Mouse (Mus musculus): ENCODE measurements around the gene Fam208b.

The Fam208b gene

GRCm38 (mm10) chr13:3610795-3611438 is at the start of gene Fam208b:
Fam208b (minus strand) TSS chr13:3611108.
- DNase-seq = peak; percentile 99

GRCm38 (mm10) chr13:3659163-3660160 is 48.6 kb upstream of the Fam208b start:
- peak; percentile 35 to 62 for DNase-seq

GRCm38 (mm10) chr13:3654432-3654831 is 43.5 kb upstream of the Fam208b start:
- DNase-seq = no peak

- DNase-seq = peak; percentile 56 to 74
Measured at GRCm38 (mm10) chr13:3650569-3650968, 39.7 kb upstream of the Fam208b start.

GRCm38 (mm10) chr13:3646566-3646965 is 35.7 kb upstream of the Fam208b start:
- DNase-seq = peak; percentile 74 to 76

GRCm38 (mm10) chr13:3645919-3646318 is 35.0 kb upstream of the Fam208b start:
- DNase-seq = peak; percentile 60 to 82

GRCm38 (mm10) chr13:3644871-3645270 is 34.0 kb upstream of the Fam208b start:
- no peak for DNase-seq

GRCm38 (mm10) chr13:3642538-3642937 is 31.6 kb upstream of the Fam208b start:
- DNase-seq = no peak

GRCm38 (mm10) chr13:3642049-3642448 is 31.1 kb upstream of the Fam208b start:
- DNase-seq = peak; percentile 51 to 78

- peak; percentile 36 to 50 for DNase-seq
Measured at GRCm38 (mm10) chr13:3636797-3637196, 25.9 kb upstream of the Fam208b start.

GRCm38 (mm10) chr13:3635076-3635475 is 24.2 kb upstream of the Fam208b start:
- peak; percentile 60 to 66 for DNase-seq

- DNase-seq = peak; percentile 91 to 92
Measured at GRCm38 (mm10) chr13:3633895-3634811, 23.2 kb upstream of the Fam208b start, which contains the start of gene Asb13. Asb13 (plus strand) TSS chr13:3634032.

GRCm38 (mm10) chr13:3633131-3633530 is 22.2 kb upstream of the Fam208b start:
- DNase-seq = no peak

- DNase-seq = no peak
Measured at GRCm38 (mm10) chr13:3632551-3632950, 21.6 kb upstream of the Fam208b start.

- DNase-seq = peak; percentile 64 to 65
Measured at GRCm38 (mm10) chr13:3628102-3628501, 17.2 kb upstream of the Fam208b start.

- no peak for DNase-seq
Measured at GRCm38 (mm10) chr13:3627139-3627538, 16.2 kb upstream of the Fam208b start.

GRCm38 (mm10) chr13:3610118-3610794 is 652 bp downstream of the Fam208b start:
- peak; percentile 18 to 51 for DNase-seq

GRCm38 (mm10) chr13:3609780-3610117 is 1.2 kb downstream of the Fam208b start:
- DNase-seq = no peak

GRCm38 (mm10) chr13:3596232-3596631 is 14.7 kb downstream of the Fam208b start:
- no peak for DNase-seq

GRCm38 (mm10) chr13:3594311-3594710 is 16.6 kb downstream of the Fam208b start:
- peak; percentile 63 to 87 for DNase-seq

- peak in 1 of 2 experiments; percentile 12 for DNase-seq
Measured at GRCm38 (mm10) chr13:3590789-3591188, 20.1 kb downstream of the Fam208b start.

- DNase-seq = no peak
Measured at GRCm38 (mm10) chr13:3563953-3564352, 47.0 kb downstream of the Fam208b start.

All from kidney, postnatal 36 days (tissue).